Mouse (Mus musculus) bone marrow macrophage, adult 2 months (primary cell): ENCODE data around the gene Cox6a1. TPM values are rescaled to one million over a fixed set of nuclear protein-coding genes. Genes with fewer than 3 reads are reported as not detected.
A peak's percentile ranks its signal among the peaks of the same experiment; 100 is the strongest.

Experiments used
- H3K27ac ChIP-seq: 2 replicates; pipeline ENCODE4 v1.5.1; 2012; ENCODE audit warnings: low read depth, low read length; ENCODE audit not compliant: insufficient read depth
- H3K4me1 ChIP-seq: 2 replicates; pipeline ENCODE4 v1.6.1; 2012; ENCODE audit warnings: low read length; ENCODE audit not compliant: control insufficient read depth, insufficient read depth
- H3K4me3 ChIP-seq: 2 replicates; pipeline ENCODE4 v1.5.1; 2012; ENCODE audit warnings: mild to moderate bottlenecking, low read length, moderate library complexity; ENCODE audit not compliant: insufficient read depth
- CTCF ChIP-seq: IDR thresholded peaks from 2 replicates; pipeline ENCODE4 v1.5.1; 2012; ENCODE audit warnings: low read depth, mild to moderate bottlenecking, low read length, moderate library complexity
- POLR2A ChIP-seq: IDR thresholded peaks from 2 replicates; pipeline ENCODE4 v1.6.1; 2012; ENCODE audit warnings: mild to moderate bottlenecking, low read depth, low read length, borderline replicate concordance
- polyA plus RNA-seq: library from polyadenylated mRNA; stranded (reverse); fragments of >200 nt; gene quantifications from 2 replicates; pipeline ENCODE4 v1.2.4, GENCODE M21; 2012; ENCODE audit not compliant: missing spikeins, insufficient read depth, insufficient read length

Cox6a1 gene
- polyA plus RNA-seq, 1 experiment = 445 TPM

GRCm38 (mm10) chr5:115349225-115349555 is 409 bp upstream of the Cox6a1 start:
- peak overlapping the region; percentile 93 for H3K4me3 ChIP-seq
- peak overlapping the region; percentile 17 for H3K27ac ChIP-seq
- TF ChIP-seq POLR2A (no peak), CTCF (no peak)
- H3K4me1 ChIP-seq = peaks cover 7% of the 10 kb centered on the region

GRCm38 (mm10) chr5:115347564-115347963 is 1.2 kb downstream of the Cox6a1 start:
- Histone ChIP-seq H3K27ac (no peak overlapping the region), H3K4me1 (peaks cover 7% of the 10 kb centered on the region), H3K4me3 (peak overlapping the region; percentile 93)
- peak; percentile 97 for TF ChIP-seq CTCF
- TF ChIP-seq POLR2A = no peak

- TF ChIP-seq CTCF (no peak), POLR2A (no peak)
- Histone ChIP-seq H3K27ac (peak overlapping the region; percentile 32), H3K4me3 (peak overlapping the region; percentile 85), H3K4me1 (peaks cover 23% of the 10 kb centered on the region)
Observed at GRCm38 (mm10) chr5:115341314-115342165, 7.2 kb downstream of the Cox6a1 start.

- Histone ChIP-seq H3K27ac (peak within 1 kb of the TSS; percentile 74), H3K4me3 (peak within 1 kb of the TSS; percentile 85), H3K4me1 (peaks cover 30% of the 10 kb centered on the region)
- TF ChIP-seq CTCF (no peak), POLR2A (no peak)
Observed at GRCm38 (mm10) chr5:115340577-115341313, 8.0 kb downstream of the Cox6a1 start, which contains the start of the genes Gatc and Triap1. TSS of gene Gatc (minus strand) at chr5:115341178. TSS of gene Triap1 (plus strand) at chr5:115341225.

- Histone ChIP-seq H3K4me1 (peaks cover 34% of the 10 kb centered on the region), H3K4me3 (peak overlapping the region; percentile 85), H3K27ac (no peak overlapping the region)
- no peak for TF ChIP-seq CTCF
- no peak for TF ChIP-seq POLR2A
Observed at GRCm38 (mm10) chr5:115340007-115340406, 8.8 kb downstream of the Cox6a1 start.

- no peak overlapping the region for H3K4me3 ChIP-seq
- H3K27ac ChIP-seq = peak overlapping the region; percentile 82
- peaks cover 70% of the 10 kb centered on the region for H3K4me1 ChIP-seq
- TF ChIP-seq CTCF (no peak), POLR2A (no peak)
Observed at GRCm38 (mm10) chr5:115333626-115334025, 15.2 kb downstream of the Cox6a1 start.

- Histone ChIP-seq H3K4me1 (peaks cover 50% of the 10 kb centered on the region), H3K4me3 (no peak overlapping the region), H3K27ac (no peak overlapping the region)
- TF ChIP-seq CTCF = no peak
- no peak for TF ChIP-seq POLR2A
Observed at GRCm38 (mm10) chr5:115330955-115331354, 17.8 kb downstream of the Cox6a1 start.

GRCm38 (mm10) chr5:115327610-115328548 is 20.9 kb downstream of the Cox6a1 start:
- peak overlapping the region; percentile 92 for H3K4me3 ChIP-seq
- H3K27ac ChIP-seq = peak overlapping the region; percentile 56
- TF ChIP-seq CTCF (no peak), POLR2A (no peak)
- peaks cover 27% of the 10 kb centered on the region for H3K4me1 ChIP-seq

GRCm38 (mm10) chr5:115326875-115327609 is 21.7 kb downstream of the Cox6a1 start, which contains the start of gene Srsf9:
TSS of gene Srsf9 (plus strand) at chr5:115327177.
- peak within 1 kb of the TSS; percentile 75 for H3K27ac ChIP-seq
- peak within 1 kb of the TSS; percentile 92 for H3K4me3 ChIP-seq
- peaks cover 20% of the 10 kb centered on the region for H3K4me1 ChIP-seq
- no peak for TF ChIP-seq CTCF
- no peak for TF ChIP-seq POLR2A
